Mouse (Mus musculus) bone marrow, adult 2 months (tissue): ENCODE data around the gene Mpc2.

ENCODE experiments used
- CTCF ChIP-seq: fragments of 200-500 bp; IDR thresholded peaks from 2 replicates; pipeline ENCODE4 v1.5.1; 2011; ENCODE audit warnings: low read length, control low read depth; ENCODE audit not compliant: control insufficient read depth, insufficient read depth
- POLR2A ChIP-seq: fragments of 200-500 bp; IDR thresholded peaks from 2 replicates; pipeline ENCODE4 v1.6.1; 2011; ENCODE audit warnings: low read depth, mild to moderate bottlenecking, control low read depth, low read length, borderline replicate concordance; ENCODE audit not compliant: control insufficient read depth

GRCm38 (mm10) chr1:165503307-165504024 is 43.0 kb downstream of the Mpc2 start:
- TF ChIP-seq CTCF (peak; percentile 67), POLR2A (no peak)
